Mouse (Mus musculus) Patski (cell line): ENCODE measurements at regions not wholly inside any gene's neighbourhood (a gene's known extent, or its start where the extent isn't known, plus 50 kb on each side); places are given as distances from the start of the nearest gene placed in this dataset.

Experiments
- ATAC-seq: fragments of 100-300 bp; one replicate; pipeline ENCODE4 v1.8.0; 2021
- CTCF ChIA-PET: fragments of 350-600 bp; sonication (Branson Sonifier 250); formaldehyde crosslinking; loops from one replicate; lab custom pipeline; 2022; ENCODE audit warnings: inconsistent platforms; lab: Charles Lee
- POLR2A ChIA-PET: fragments of 350-600 bp; sonication (Branson Sonifier 250); formaldehyde crosslinking; loops from one replicate; lab custom pipeline; 2022; ENCODE audit warnings: antibody characterized with exemption, inconsistent platforms; lab: Charles Lee
- DNase-seq: peaks from one replicate; pipeline ENCODE4 v3.0.0-alpha.2; 2011; ENCODE audit warnings: low read depth, low spot score
- H3K27me3 ChIP-seq: fragments of 371-371 bp; one replicate; pipeline ENCODE4 v1.5.1; 2021
- CTCF ChIP-seq: fragments of 100-300 bp; IDR thresholded peaks from one replicate; pipeline ENCODE4 v1.5.1; 2021
- in situ Hi-C: fragments of 300-500 bp; cut with MboI; formaldehyde crosslinking; loops from 3 replicates; pipeline ENCODE4 v1.11.1; 2018; ENCODE audit warnings: low pct_unique_long_range_greater_than_20kb, mixed read lengths

DNA sequence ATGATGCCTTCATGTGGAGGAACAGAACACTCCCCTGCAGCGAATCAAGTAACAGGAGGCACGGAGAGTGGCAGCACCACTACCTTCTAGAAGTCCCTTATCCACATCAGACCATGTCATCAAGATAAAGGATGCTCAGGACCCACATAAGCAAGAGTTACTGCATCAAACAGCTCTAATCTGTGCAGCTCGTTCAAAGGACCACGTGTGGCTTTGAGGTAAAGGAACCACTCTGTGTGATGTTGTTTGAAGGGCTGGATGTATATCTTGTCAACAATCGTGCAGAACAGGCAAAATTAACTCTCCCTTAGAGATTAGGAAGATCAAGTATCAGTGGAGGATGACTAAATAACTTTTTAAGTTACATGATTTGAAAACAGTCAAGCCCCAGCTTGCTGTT is 68.8 kb upstream of the Cd44 start:
- DNase-seq, result no peak
- CTCF ChIA-PET, result interaction anchor here (1.2 kb wide), 1 partner anchor 13 kb away, joined by 3 read pairs; no protein-coding TSS in a partner anchor
- in situ Hi-C loops, result no loop called here
- POLR2A ChIA-PET, result no interaction called here
- no peaks in the 10 kb centered on the region for H3K27me3 ChIP-seq
- no peak for ATAC-seq
- TF ChIP-seq CTCF, result no peak

DNA sequence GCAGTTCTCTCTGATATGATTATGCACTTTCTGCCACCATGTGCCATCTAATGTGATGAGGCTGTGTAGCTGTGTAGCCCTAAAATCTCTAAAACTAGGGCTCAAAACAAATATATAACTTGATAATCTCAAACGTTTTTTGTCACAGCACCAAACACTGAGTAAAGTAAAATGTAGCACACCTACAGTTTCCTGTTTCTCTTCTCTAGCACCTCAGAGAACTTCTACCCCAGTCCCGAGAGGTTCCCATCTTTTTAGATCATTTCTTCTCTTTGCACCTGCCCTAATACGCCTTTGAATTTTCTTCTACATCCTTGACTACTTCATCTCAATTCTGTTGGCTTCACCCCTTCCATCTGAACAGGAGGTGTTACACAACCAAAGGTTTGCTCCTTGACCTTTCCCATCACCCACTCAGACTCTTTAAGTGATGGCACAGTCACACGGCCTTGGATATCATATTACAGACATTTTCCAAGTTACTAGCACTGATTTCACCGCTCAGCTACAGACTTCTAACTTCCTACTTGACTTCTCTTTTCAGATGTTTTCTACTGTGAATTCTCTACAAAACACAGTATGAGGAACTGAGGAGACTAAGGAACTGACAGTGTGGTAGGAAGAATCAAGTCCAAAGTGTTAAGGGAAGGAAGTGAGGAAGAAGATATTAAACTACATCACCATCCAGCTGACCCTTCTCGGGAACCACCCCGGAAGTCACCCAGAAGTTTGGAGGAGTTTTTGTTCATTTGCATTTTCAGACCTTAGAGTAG is 66.7 kb upstream of the Cd44 start:
- ATAC-seq (no peak), DNase-seq (no peak)
- ChIA-PET POLR2A (no interaction called here), CTCF (interaction anchor here (1.3 kb wide), 1 partner anchor 11 kb away, joined by 5 read pairs; no protein-coding TSS in a partner anchor)
- no peak for TF ChIP-seq CTCF
- in situ Hi-C loops, result no loop called here
- H3K27me3 ChIP-seq, result no peaks in the 10 kb centered on the region

DNA sequence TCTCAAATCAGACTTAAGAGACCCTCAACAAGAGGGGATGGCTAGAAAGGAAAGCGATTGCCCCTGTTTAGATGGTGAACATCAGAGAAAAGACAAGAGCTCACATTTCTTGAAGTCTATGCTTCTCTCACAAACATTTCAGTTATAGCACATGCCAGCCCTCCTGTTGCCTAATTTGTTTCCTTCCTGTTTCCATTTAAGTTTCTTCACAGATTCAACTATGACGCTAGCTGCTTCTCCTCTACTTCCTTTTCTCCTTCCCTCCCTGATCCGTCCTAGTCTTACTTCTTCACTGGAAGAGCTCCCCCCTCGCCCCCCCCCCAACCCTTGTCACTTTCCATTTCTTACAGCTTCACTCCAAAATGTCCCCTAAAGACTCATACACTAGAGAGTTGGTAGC is 66.0 kb upstream of the Cd44 start:
- in situ Hi-C loops, result no loop called here
- DNase-seq (no peak), ATAC-seq (no peak)
- no peak for TF ChIP-seq CTCF
- ChIA-PET CTCF (interaction anchor here (1.3 kb wide), 1 partner anchor 10 kb away, joined by 5 read pairs; no protein-coding TSS in a partner anchor), POLR2A (no interaction called here)
- no peaks in the 10 kb centered on the region for H3K27me3 ChIP-seq

DNA sequence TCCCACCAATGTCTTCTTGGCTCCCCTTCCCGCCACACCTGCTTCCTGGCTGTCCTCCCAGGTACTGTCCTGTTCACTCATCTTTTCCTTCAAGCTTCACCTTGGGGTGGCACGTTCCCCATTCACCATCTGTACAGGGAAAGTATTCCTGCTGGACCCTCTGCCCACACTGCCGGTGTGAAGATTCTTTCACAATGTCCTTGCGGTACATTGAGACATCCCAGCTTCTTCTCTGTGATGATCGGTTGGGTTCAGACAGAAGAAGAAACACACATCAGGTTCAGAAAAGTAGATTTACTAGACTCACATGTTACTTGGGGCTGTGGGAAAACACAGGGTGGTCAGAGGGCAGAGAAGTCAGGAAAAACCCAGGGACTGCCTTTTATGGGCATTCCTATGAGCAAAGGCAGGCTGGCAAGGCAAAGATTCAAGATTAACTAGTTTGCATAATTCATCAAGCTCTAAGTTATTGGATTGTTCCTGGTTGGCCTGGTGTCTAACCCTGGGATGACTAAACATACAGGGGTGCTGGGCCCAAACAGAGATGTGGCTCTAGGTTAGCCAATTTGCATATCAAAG is 57.7 kb upstream of the Cd44 start:
- DNase-seq, result no peak
- ChIA-PET POLR2A (no interaction called here), CTCF (interaction anchor here (0.8 kb wide), 1 partner anchor 15 kb away, joined by 3 read pairs; no protein-coding TSS in a partner anchor)
- no peak for ATAC-seq
- in situ Hi-C loops, result no loop called here
- no peak for TF ChIP-seq CTCF
- no peaks in the 10 kb centered on the region for H3K27me3 ChIP-seq

DNA sequence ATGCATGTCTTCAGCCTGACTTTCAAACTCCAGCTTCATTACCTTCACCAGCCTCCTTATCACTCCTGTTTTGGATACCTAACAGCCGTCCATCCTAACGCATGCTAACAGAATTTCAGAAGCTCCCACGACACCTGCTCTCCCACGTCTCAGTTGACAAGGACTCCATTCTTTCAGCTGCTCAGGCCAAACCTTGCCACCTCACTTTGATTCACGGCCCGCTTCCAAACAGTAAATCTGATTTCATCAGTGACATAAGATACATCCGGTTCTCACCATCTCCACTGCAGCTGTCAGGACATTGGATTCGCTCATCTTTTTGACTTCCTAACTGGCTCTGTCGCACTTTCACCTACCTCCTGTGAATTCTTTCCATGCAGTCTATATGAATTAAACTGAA is 57.1 kb upstream of the Cd44 start:
- ChIA-PET POLR2A (no interaction called here), CTCF (interaction anchor here (0.8 to 1.6 kb wide), 3 partner anchors 10 to 17 kb away, joined by 3 read pairs; no protein-coding TSS in a partner anchor)
- ATAC-seq, result no peak
- no peak for TF ChIP-seq CTCF
- H3K27me3 ChIP-seq, result no peaks in the 10 kb centered on the region
- in situ Hi-C loops, result no loop called here
- DNase-seq, result no peak

DNA sequence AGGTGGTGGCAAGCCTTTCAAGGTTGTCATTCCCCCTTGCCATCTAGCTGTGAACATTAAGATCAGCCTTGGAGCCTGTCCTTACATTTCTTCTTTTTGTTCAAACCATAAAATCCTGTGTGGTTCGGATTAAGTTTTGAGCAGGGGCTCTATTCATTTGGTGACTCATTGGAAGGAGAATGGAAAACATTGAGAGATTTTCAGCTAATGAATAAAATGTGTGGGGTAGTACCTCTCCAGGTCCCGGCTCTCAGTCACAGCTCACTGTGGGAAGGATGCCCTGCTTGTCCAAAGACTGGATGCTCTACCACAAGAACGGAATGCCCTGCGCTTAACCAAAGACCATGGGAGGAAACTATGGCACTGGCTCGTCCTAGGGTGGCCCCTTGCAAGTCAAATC is 56.3 kb upstream of the Cd44 start:
- ATAC-seq (no peak), DNase-seq (no peak)
- ChIA-PET CTCF (interaction anchor here (0.6 to 1.7 kb wide), 4 partner anchors 10 to 16 kb away, joined by 3 to 5 read pairs (median 3); no protein-coding TSS in a partner anchor), POLR2A (no interaction called here)
- in situ Hi-C loops, result no loop called here
- TF ChIP-seq CTCF, result no peak
- H3K27me3 ChIP-seq, result no peaks in the 10 kb centered on the region

DNA sequence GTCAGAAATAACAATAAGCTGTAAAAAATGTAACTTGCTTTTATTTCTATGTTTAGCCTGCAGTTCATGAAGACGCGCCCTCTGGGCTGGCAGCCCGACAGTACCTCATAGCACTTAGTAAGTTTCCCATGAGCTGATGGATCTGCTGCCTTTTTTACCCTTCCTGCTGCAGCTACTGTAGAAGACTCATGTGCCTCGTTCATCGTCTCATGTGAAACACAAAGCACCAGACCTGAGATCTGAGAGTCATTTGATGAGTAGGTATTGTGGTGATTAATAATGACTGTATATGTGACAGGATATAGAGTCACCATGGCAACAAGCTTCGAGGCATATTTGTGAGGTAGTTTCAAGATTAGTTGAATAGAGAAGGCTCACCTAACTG is 55.4 kb upstream of the Cd44 start:
- POLR2A ChIA-PET, result no interaction called here
- DNase-seq, result no peak
- no peak for ATAC-seq
- CTCF ChIA-PET, result interaction anchor here (1.1 to 1.7 kb wide), 3 partner anchors 11 to 51 kb away, joined by 3 to 5 read pairs (median 3); no protein-coding TSS in a partner anchor
- no peak for TF ChIP-seq CTCF
- no peaks in the 10 kb centered on the region for H3K27me3 ChIP-seq
- in situ Hi-C loops, result no loop called here

DNA sequence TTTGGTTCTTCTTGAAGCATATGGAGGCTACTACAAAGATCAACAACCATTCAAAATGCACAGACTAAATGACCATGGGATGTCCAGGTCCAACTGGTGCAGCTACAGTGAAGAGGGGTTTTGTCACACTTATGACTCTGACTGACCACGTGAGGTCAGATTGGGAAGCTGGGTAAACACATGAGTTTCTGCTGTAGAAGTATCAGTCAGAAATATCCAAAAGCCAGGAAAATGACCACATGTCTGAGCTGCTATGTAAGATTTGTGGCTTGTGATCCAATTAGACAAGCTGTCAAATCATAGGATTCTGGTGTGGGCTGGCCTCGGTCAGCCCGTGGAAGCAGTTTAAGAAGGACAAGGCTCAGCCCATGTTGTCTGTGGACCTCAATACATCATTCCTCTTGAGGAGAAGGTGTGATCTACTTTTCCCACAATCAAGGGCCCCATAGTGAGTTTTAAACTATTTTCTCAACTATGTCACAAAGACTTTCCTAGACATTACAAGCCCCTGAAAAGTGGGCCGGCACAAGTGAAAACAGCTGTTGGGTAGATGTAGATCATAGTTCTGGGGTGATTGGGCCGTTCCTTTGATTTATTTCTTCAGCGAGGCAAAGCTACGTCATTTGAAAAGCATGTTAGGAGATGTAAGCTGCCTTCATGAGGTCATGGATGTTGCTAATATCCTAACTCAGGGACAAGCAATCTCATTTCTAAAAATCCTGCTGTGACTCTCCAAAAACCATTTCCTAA is 54.8 kb upstream of the Cd44 start:
- in situ Hi-C loops, result no loop called here
- POLR2A ChIA-PET, result no interaction called here

DNA sequence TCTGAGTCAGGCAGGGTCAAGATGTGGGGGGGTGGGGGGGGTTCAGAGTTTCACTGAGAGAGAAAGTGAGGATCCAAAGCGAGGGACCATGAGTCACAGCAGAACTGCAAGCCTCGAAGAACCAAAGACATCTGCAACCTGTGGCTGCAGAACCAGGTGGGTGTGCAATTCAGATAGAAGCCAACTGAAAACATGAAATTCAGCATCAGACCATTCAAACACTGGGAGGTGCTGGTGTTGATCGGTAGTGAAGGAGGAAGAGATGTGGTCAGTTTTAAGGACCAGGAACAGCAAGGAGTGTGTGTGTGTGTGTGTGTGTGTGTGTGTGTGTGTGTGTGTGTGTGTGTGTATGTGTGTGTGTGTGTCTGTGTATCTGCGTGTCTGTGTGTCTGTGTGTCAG is 53.8 kb upstream of the Cd44 start:
- POLR2A ChIA-PET, result no interaction called here
- ATAC-seq (no peak), DNase-seq (no peak)
- in situ Hi-C loops, result no loop called here
- CTCF ChIA-PET, result no interaction called here
- H3K27me3 ChIP-seq, result no peaks in the 10 kb centered on the region
- TF ChIP-seq CTCF, result no peak

More for the DNA sequence above, 54.8 kb upstream of the Cd44 start:
- no peaks in the 10 kb centered on the region for H3K27me3 ChIP-seq
- no peak for ATAC-seq
- no peak for TF ChIP-seq CTCF
- no peak for DNase-seq
- CTCF ChIA-PET, result interaction anchor here (1.1 to 1.7 kb wide), 2 partner anchors 12 to 50 kb away, joined by 3 to 5 read pairs; no protein-coding TSS in a partner anchor
